Mouse (Mus musculus) CH12.LX (cell line): ENCODE measurements around the gene Tex36. TPM values are rescaled to one million over a fixed set of nuclear protein-coding genes. Genes with fewer than 3 reads are reported as not detected.

ENCODE experiments used
- DNase-seq: peaks from one replicate; pipeline ENCODE4 v3.0.0-alpha.2; 2013; ENCODE audit errors: extremely low read depth
- H3K27ac ChIP-seq: 2 replicates; pipeline ENCODE4 v1.5.1; 2012; ENCODE audit warnings: low read depth, mild to moderate bottlenecking, control low read depth, moderate library complexity; ENCODE audit not compliant: insufficient read depth
- H3K27me3 ChIP-seq: replicated peaks from 2 replicates; pipeline ENCODE3; 2012; ENCODE audit warnings: inconsistent platforms
- H3K36me3 ChIP-seq, 2 experiments: replicated peaks in 1 of 2; 2 replicates each; pipeline versions ENCODE3 to v1.6.1; 2012; ENCODE audit warnings: inconsistent platforms in 1 of 2, low read length in 1 of 2, mild to moderate bottlenecking in 1 of 2, mixed read lengths in 1 of 2, moderate library complexity in 1 of 2; ENCODE audit not compliant: control insufficient read depth in 1 of 2, insufficient read depth in 1 of 2
- H3K4me1 ChIP-seq, 2 experiments: 2 replicates each; pipeline ENCODE4 v1.6.1; 2012; ENCODE audit warnings: inconsistent platforms in 1 of 2, moderate library complexity in 1 of 2; ENCODE audit not compliant: insufficient read depth in 2 of 2, control insufficient read depth in 1 of 2
- H3K4me2 ChIP-seq: 2 replicates; pipeline ENCODE4 v1.6.1; 2012; ENCODE audit warnings: low read depth, mild to moderate bottlenecking, control low read depth; ENCODE audit not compliant: poor library complexity, insufficient read depth, severe bottlenecking
- H3K4me3 ChIP-seq, 3 experiments: fragments of 150-350 bp in 1 of 3; sonication (generic) in 1 of 3; replicated peaks in 1 of 3; 2 replicates each; pipeline versions ENCODE3 to v1.5.1; 2011 to 2012; ENCODE audit warnings: low read depth in 2 of 3, low read length in 2 of 3, mild to moderate bottlenecking in 2 of 3, moderate library complexity in 2 of 3, control low read depth in 1 of 3, improper control_type of control experiment in 1 of 3, inconsistent platforms in 1 of 3, mixed read lengths in 1 of 3; ENCODE audit not compliant: poor library complexity in 1 of 3
- H3K79me2 ChIP-seq: replicated peaks from 2 replicates; pipeline ENCODE4 v1.6.1; 2012; ENCODE audit warnings: mild to moderate bottlenecking, moderate library complexity; ENCODE audit not compliant: control insufficient read depth, poor library complexity, insufficient read depth, severe bottlenecking; ENCODE audit errors: extremely low read depth
- H3K9ac ChIP-seq: 2 replicates; pipeline ENCODE4 v1.6.1; 2012; ENCODE audit warnings: low read depth, mild to moderate bottlenecking, control low read depth, moderate library complexity; ENCODE audit not compliant: insufficient read depth
- H3K9me3 ChIP-seq: replicated peaks from 2 replicates; pipeline ENCODE3; 2012; ENCODE audit warnings: low read length, inconsistent platforms, mixed read lengths
- BHLHE40 ChIP-seq: IDR thresholded peaks from 2 replicates; pipeline ENCODE4 v1.6.1; 2011; ENCODE audit warnings: mild to moderate bottlenecking, low read depth, low read length, improper control_type of control experiment
- CHD2 ChIP-seq: IDR thresholded peaks from 2 replicates; pipeline ENCODE4 v1.6.1; 2011; ENCODE audit warnings: low read length, improper control_type of control experiment
- E2F4 ChIP-seq: IDR thresholded peaks from 2 replicates; pipeline ENCODE4 v1.6.1; 2011; ENCODE audit warnings: low read depth, low read length, improper control_type of control experiment; ENCODE audit not compliant: insufficient replicate concordance
- ELF1 ChIP-seq: IDR thresholded peaks from 2 replicates; pipeline ENCODE4 v1.6.1; 2014; ENCODE audit warnings: low read depth, mild to moderate bottlenecking, inconsistent platforms, low read length, improper control_type of control experiment
- GABPA ChIP-seq: IDR thresholded peaks from 2 replicates; pipeline ENCODE4 v1.6.1; 2012; ENCODE audit warnings: low read depth, low read length, improper control_type of control experiment, inconsistent platforms; ENCODE audit not compliant: insufficient replicate concordance
- HCFC1 ChIP-seq: IDR thresholded peaks from 2 replicates; pipeline ENCODE4 v1.6.1; 2012; ENCODE audit warnings: low read depth, mild to moderate bottlenecking, inconsistent platforms, low read length, improper control_type of control experiment
- JUN ChIP-seq: IDR thresholded peaks from 2 replicates; pipeline ENCODE4 v1.6.1; 2011; ENCODE audit warnings: low read depth, mild to moderate bottlenecking, low read length, improper control_type of control experiment, moderate library complexity; ENCODE audit not compliant: insufficient read depth
- KAT2A ChIP-seq: IDR thresholded peaks from 2 replicates; pipeline ENCODE4 v1.6.1; 2012; ENCODE audit warnings: low read length, improper control_type of control experiment, inconsistent platforms; ENCODE audit not compliant: insufficient replicate concordance
- MAFK ChIP-seq: IDR thresholded peaks from 2 replicates; pipeline ENCODE4 v1.6.1; 2011; ENCODE audit warnings: low read length, improper control_type of control experiment; ENCODE audit not compliant: insufficient replicate concordance
- MAX ChIP-seq: IDR thresholded peaks from 2 replicates; pipeline ENCODE4 v1.6.1; 2011; ENCODE audit warnings: low read length, improper control_type of control experiment
- MEF2A ChIP-seq: IDR thresholded peaks from 2 replicates; pipeline ENCODE4 v1.6.1; 2014; ENCODE audit warnings: low read depth, mild to moderate bottlenecking, inconsistent platforms, low read length, improper control_type of control experiment, borderline replicate concordance
- MXI1 ChIP-seq: IDR thresholded peaks from 2 replicates; pipeline ENCODE4 v1.6.1; 2011; ENCODE audit warnings: mild to moderate bottlenecking, low read depth, low read length, improper control_type of control experiment
- MYC ChIP-seq: IDR thresholded peaks from 2 replicates; pipeline ENCODE4 v1.6.1; 2011; ENCODE audit warnings: low read depth, mild to moderate bottlenecking, improper control_type of control experiment, low read length
- NELFE ChIP-seq: IDR thresholded peaks from 2 replicates; pipeline ENCODE4 v1.6.1; 2011; ENCODE audit warnings: low read depth, low read length, improper control_type of control experiment
- NRF1 ChIP-seq: IDR thresholded peaks from 2 replicates; pipeline ENCODE4 v1.6.1; 2014; ENCODE audit warnings: low read depth, mild to moderate bottlenecking, inconsistent platforms, low read length, improper control_type of control experiment, moderate library complexity
- POLR2A ChIP-seq: IDR thresholded peaks from 2 replicates; pipeline ENCODE4 v1.6.1; 2011; ENCODE audit warnings: low read depth, mild to moderate bottlenecking, improper control_type of control experiment, low read length
- POLR2AphosphoS2 ChIP-seq: IDR thresholded peaks from 2 replicates; pipeline ENCODE4 v1.6.1; 2011; ENCODE audit warnings: low read depth, low read length, improper control_type of control experiment
- RCOR1 ChIP-seq: conservative IDR thresholded peaks from 2 replicates; pipeline ENCODE4 v1.6.1; 2012; ENCODE audit warnings: low read depth, mild to moderate bottlenecking, inconsistent platforms, low read length, improper control_type of control experiment
- SIN3A ChIP-seq: IDR thresholded peaks from 2 replicates; pipeline ENCODE4 v1.6.1; 2012; ENCODE audit warnings: low read length, improper control_type of control experiment, inconsistent platforms
- SMC3 ChIP-seq: IDR thresholded peaks from 2 replicates; pipeline ENCODE4 v1.6.1; 2011; ENCODE audit warnings: low read depth, low read length, improper control_type of control experiment
- TBP ChIP-seq: conservative IDR thresholded peaks from 2 replicates; pipeline ENCODE4 v1.6.1; 2011; ENCODE audit warnings: low read depth, low read length, improper control_type of control experiment
- TCF12 ChIP-seq: IDR thresholded peaks from 2 replicates; pipeline ENCODE4 v1.6.1; 2014; ENCODE audit warnings: low read depth, mild to moderate bottlenecking, inconsistent platforms, low read length, improper control_type of control experiment
- UBTF ChIP-seq: IDR thresholded peaks from 2 replicates; pipeline ENCODE4 v1.6.1; 2012; ENCODE audit warnings: low read depth, mild to moderate bottlenecking, inconsistent platforms, low read length, improper control_type of control experiment, moderate library complexity
- ZMIZ1 ChIP-seq: IDR thresholded peaks from 2 replicates; pipeline ENCODE4 v1.6.1; 2012; ENCODE audit warnings: low read depth, mild to moderate bottlenecking, inconsistent platforms, low read length, improper control_type of control experiment
- ZNF384 ChIP-seq: IDR thresholded peaks from 2 replicates; pipeline ENCODE4 v1.6.1; 2012; ENCODE audit warnings: low read depth, low read length, improper control_type of control experiment, inconsistent platforms
- dilution Hi-C: fragments of 300-500 bp; cut with MboI; formaldehyde crosslinking; loops from 2 replicates; pipeline ENCODE4 v1.14.3; 2020; ENCODE audit warnings: low sequenced_read_pairs; ENCODE audit not compliant: extremely low pct_unique_long_range_greater_than_20kb, extremely low pct_ligation_motif_present
- in situ Hi-C: fragments of 300-500 bp; cut with MboI; formaldehyde crosslinking; loops from 3 replicates; pipeline ENCODE4 v1.14.3; 2019; ENCODE audit warnings: low sequenced_read_pairs, low pct_ligation_motif_present, low pct_unique_long_range_greater_than_20kb, mixed read lengths
- polyA plus RNA-seq: library from polyadenylated mRNA; unstranded; fragments of >175 nt; gene quantifications from 2 replicates; pipeline ENCODE4 v1.2.1, GENCODE M21; 2012; ENCODE audit warnings: low read depth; ENCODE audit not compliant: insufficient read length
- total RNA-seq, 2 experiments: library from RNA; depleted of rRNA; stranded (reverse); fragments of 300-350 nt in 1 of 2; fragments of >200 nt in 1 of 2; gene quantifications; 2 replicates each; pipeline ENCODE4 v1.2.3; 2012 to 2014

Gene Tex36
- total and polyA plus RNA-seq, 3 experiments = not detected

- Histone ChIP-seq H3K4me1 (peaks cover 0 to 12% of the 10 kb centered on the region in 2 experiments; a peak in 2 of 4 replicates), H3K36me3 (peaks cover 20 to 32% of the 10 kb centered on the region in 2 experiments), H3K79me2 (peaks cover 19% of the 10 kb centered on the region), H3K9ac (peak within 1 kb of the TSS; percentile 90), H3K4me3 (peak within 1 kb of the TSS; percentile 64 to 92 (median 83)), H3K9me3 (no peaks in the 10 kb centered on the region), H3K27ac (peak within 1 kb of the TSS; percentile 57), H3K4me2 (peak within 1 kb of the TSS; percentile 58), H3K27me3 (peaks cover 16% of the 10 kb centered on the region)
- in situ Hi-C loops (no loop called here), dilution Hi-C loops (no loop called here)
- peak; percentile 39 for TF ChIP-seq NRF1
- peak; percentile 76; the same call in 1 of the 2 replicates for TF ChIP-seq KAT2A
- peak; percentile 87 for TF ChIP-seq HCFC1
- peak; percentile 93 for TF ChIP-seq SIN3A
- peak; percentile 90 for TF ChIP-seq MXI1
- TF ChIP-seq NELFE = peak; percentile 91
- peak; percentile 46; the same call in 1 of the 2 replicates for TF ChIP-seq TBP
- TF ChIP-seq ELF1 = peak; percentile 92
- peak; percentile 77; the same call in 1 of the 2 replicates for TF ChIP-seq ZMIZ1
- TF ChIP-seq POLR2A = peak; percentile 94
- peak; percentile 81 for TF ChIP-seq TCF12
- TF ChIP-seq BHLHE40 = peak; percentile 56
- peak; percentile 82; the same call in 1 of the 2 replicates for TF ChIP-seq MAX
- TF ChIP-seq MYC = peak; percentile 69; the same call in 1 of the 2 replicates
- TF ChIP-seq RCOR1 = no peak
- peak; percentile 58; the same call in 1 of the 2 replicates for TF ChIP-seq MEF2A
- peak; percentile 67; the same call in 1 of the 2 replicates for TF ChIP-seq POLR2AphosphoS2
- TF ChIP-seq SMC3 = no peak
- no peak for TF ChIP-seq MAFK
- TF ChIP-seq GABPA = no peak; the same call in 1 of the 2 replicates
- no peak for TF ChIP-seq JUN
- TF ChIP-seq CHD2 = peak; percentile 100
- TF ChIP-seq E2F4 = no peak
- TF ChIP-seq ZNF384 = no peak
- peak; percentile 75; the same call in 1 of the 2 replicates for TF ChIP-seq UBTF
- DNase-seq = peak; percentile 99
Observed at GRCm38 (mm10) chr7:133637361-133638305, 35.7 kb upstream of the Tex36 start, which contains the start of gene Edrf1. Gene Edrf1, plus strand, starts transcription at chr7:133637543.
